Mouse (Mus musculus) MEL (cell line): ENCODE results near the gene Dpep3. TPM values are rescaled to one million over a fixed set of nuclear protein-coding genes. Genes with fewer than 3 reads are reported as not detected.
A peak's percentile ranks its signal among the peaks of the same experiment; 100 is the strongest.

Experiments used
- DNase-seq: peaks from one replicate; pipeline ENCODE4 v3.0.0; 2011; ENCODE audit warnings: low read depth, low spot score
- H3K27ac ChIP-seq: 2 replicates; pipeline ENCODE4 v1.5.1; 2012; ENCODE audit warnings: low read depth, mild to moderate bottlenecking, control low read depth, low read length, moderate library complexity; ENCODE audit not compliant: control insufficient read depth
- H3K27me3 ChIP-seq, 2 experiments: fragments of 150-350 bp in 1 of 2; sonication (generic) in 1 of 2; 2 replicates each; pipeline ENCODE4 v1.6.1; 2012; ENCODE audit warnings: low read length in 2 of 2, mild to moderate bottlenecking in 2 of 2, improper control_type of control experiment in 1 of 2, moderate library complexity in 1 of 2; ENCODE audit not compliant: insufficient read depth in 2 of 2, control insufficient read depth in 1 of 2
- H3K36me3 ChIP-seq, 2 experiments: 2 replicates each; pipeline ENCODE4 v1.6.1; 2012 to 2014; ENCODE audit warnings: low read length in 2 of 2, improper control_type of control experiment in 1 of 2, inconsistent platforms in 1 of 2, mild to moderate bottlenecking in 1 of 2; ENCODE audit not compliant: insufficient read depth in 2 of 2, control insufficient read depth in 1 of 2
- H3K4me1 ChIP-seq, 2 experiments: fragments of 150-350 bp in 1 of 2; sonication (generic) in 1 of 2; 2 replicates each; pipeline ENCODE4 v1.6.1; 2012; ENCODE audit warnings: low read length in 2 of 2, improper control_type of control experiment in 1 of 2, mild to moderate bottlenecking in 1 of 2; ENCODE audit not compliant: insufficient read depth in 2 of 2, control insufficient read depth in 1 of 2
- H3K4me3 ChIP-seq, 2 experiments: fragments of 150-350 bp in 1 of 2; sonication (generic) in 1 of 2; 2 replicates each; pipeline ENCODE4 v1.5.1; 2012; ENCODE audit warnings: low read depth in 2 of 2, low read length in 2 of 2, mild to moderate bottlenecking in 2 of 2, moderate library complexity in 2 of 2, control low read depth in 1 of 2, improper control_type of control experiment in 1 of 2; ENCODE audit not compliant: control insufficient read depth in 1 of 2, insufficient read depth in 1 of 2
- H3K79me2 ChIP-seq: 2 replicates; pipeline ENCODE4 v1.6.1; 2012; ENCODE audit warnings: mild to moderate bottlenecking, low read length, moderate library complexity; ENCODE audit not compliant: control insufficient read depth, poor library complexity, insufficient read depth
- H3K9ac ChIP-seq: 2 replicates; pipeline ENCODE4 v1.6.1; 2012; ENCODE audit warnings: low read depth, mild to moderate bottlenecking, control low read depth, low read length, moderate library complexity; ENCODE audit not compliant: control insufficient read depth, poor library complexity, severe bottlenecking
- H3K9me3 ChIP-seq: fragments of 150-350 bp; sonication (generic); replicated peaks from 2 replicates; pipeline ENCODE4 v1.6.1; 2012; ENCODE audit warnings: mild to moderate bottlenecking, low read length, improper control_type of control experiment, moderate library complexity; ENCODE audit not compliant: insufficient read depth
- BHLHE40 ChIP-seq: IDR thresholded peaks from 2 replicates; pipeline ENCODE4 v1.6.1; 2012; ENCODE audit warnings: low read depth, mild to moderate bottlenecking, inconsistent platforms, low read length, improper control_type of control experiment, borderline replicate concordance
- CHD2 ChIP-seq: IDR thresholded peaks from 2 replicates; pipeline ENCODE4 v1.6.1; 2011; ENCODE audit warnings: low read length, improper control_type of control experiment
- CTCF ChIP-seq, 3 experiments: IDR thresholded peaks in 2 of 3; conservative IDR thresholded peaks in 1 of 3; 2 replicates each; pipeline ENCODE4 v1.5.1; 2011 to 2012; ENCODE audit warnings: low read length in 3 of 3, low read depth in 2 of 3, mild to moderate bottlenecking in 2 of 3, improper control_type of control experiment in 1 of 3, inconsistent platforms in 1 of 3, mixed read lengths in 1 of 3, moderate library complexity in 1 of 3; ENCODE audit not compliant: control insufficient read depth in 1 of 3, insufficient read depth in 1 of 3, poor library complexity in 1 of 3, severe bottlenecking in 1 of 3
- EP300 ChIP-seq, 2 experiments: IDR thresholded peaks; 2 replicates each; pipeline ENCODE4 v1.6.1; 2011; ENCODE audit warnings: improper control_type of control experiment in 2 of 2, low read length in 2 of 2, low read depth in 1 of 2, mild to moderate bottlenecking in 1 of 2
- ETS1 ChIP-seq: IDR thresholded peaks from 2 replicates; pipeline ENCODE4 v1.6.1; 2012; ENCODE audit warnings: low read depth, mild to moderate bottlenecking, inconsistent platforms, low read length, improper control_type of control experiment, moderate library complexity
- GATA1 ChIP-seq: IDR thresholded peaks from 2 replicates; pipeline ENCODE4 v1.6.1; 2011; ENCODE audit warnings: low read depth, low read length, improper control_type of control experiment
- HCFC1 ChIP-seq: IDR thresholded peaks from 2 replicates; pipeline ENCODE4 v1.6.1; 2012; ENCODE audit warnings: low read depth, mild to moderate bottlenecking, inconsistent platforms, low read length, improper control_type of control experiment, moderate library complexity
- MAX ChIP-seq: IDR thresholded peaks from 2 replicates; pipeline ENCODE4 v1.6.1; 2011; ENCODE audit warnings: low read length, improper control_type of control experiment
- MAZ ChIP-seq: IDR thresholded peaks from 2 replicates; pipeline ENCODE4 v1.6.1; 2012; ENCODE audit warnings: low read depth, mild to moderate bottlenecking, inconsistent platforms, low read length, improper control_type of control experiment
- MEF2A ChIP-seq: IDR thresholded peaks from 2 replicates; pipeline ENCODE4 v1.6.1; 2014; ENCODE audit warnings: low read depth, mild to moderate bottlenecking, inconsistent platforms, low read length, improper control_type of control experiment; ENCODE audit not compliant: poor library complexity, insufficient replicate concordance, severe bottlenecking; ENCODE audit errors: extremely low read depth
- MXI1 ChIP-seq: IDR thresholded peaks from 2 replicates; pipeline ENCODE4 v1.6.1; 2011; ENCODE audit warnings: mild to moderate bottlenecking, low read depth, low read length, improper control_type of control experiment
- MYC ChIP-seq: IDR thresholded peaks from 2 replicates; pipeline ENCODE4 v1.6.1; 2011; ENCODE audit warnings: low read depth, mild to moderate bottlenecking, low read length, improper control_type of control experiment, moderate library complexity
- NELFE ChIP-seq: IDR thresholded peaks from 2 replicates; pipeline ENCODE4 v1.6.1; 2011; ENCODE audit warnings: low read depth, low read length, improper control_type of control experiment
- NRF1 ChIP-seq: IDR thresholded peaks from 2 replicates; pipeline ENCODE4 v1.6.1; 2014; ENCODE audit warnings: low read depth, mild to moderate bottlenecking, inconsistent platforms, low read length, improper control_type of control experiment, moderate library complexity; ENCODE audit not compliant: poor library complexity, insufficient read depth, severe bottlenecking
- POLR2A ChIP-seq, 2 experiments: IDR thresholded peaks; 2 replicates each; pipeline ENCODE4 v1.6.1; 2011 to 2012; ENCODE audit warnings: low read length in 2 of 2, mild to moderate bottlenecking in 2 of 2, control low read depth in 1 of 2, improper control_type of control experiment in 1 of 2, low read depth in 1 of 2, moderate library complexity in 1 of 2; ENCODE audit not compliant: control insufficient read depth in 1 of 2, insufficient read depth in 1 of 2, poor library complexity in 1 of 2
- POLR2AphosphoS2 ChIP-seq: IDR thresholded peaks from 2 replicates; pipeline ENCODE4 v1.6.1; 2011; ENCODE audit warnings: low read length, improper control_type of control experiment
- SIN3A ChIP-seq: IDR thresholded peaks from 2 replicates; pipeline ENCODE4 v1.6.1; 2012; ENCODE audit warnings: low read length, improper control_type of control experiment, inconsistent platforms
- SMC3 ChIP-seq: IDR thresholded peaks from 2 replicates; pipeline ENCODE4 v1.6.1; 2011; ENCODE audit warnings: low read depth, low read length, improper control_type of control experiment
- TAL1 ChIP-seq: IDR thresholded peaks from 2 replicates; pipeline ENCODE4 v1.6.1; 2012; ENCODE audit warnings: mild to moderate bottlenecking, inconsistent platforms, low read length, moderate library complexity, mixed read lengths
- TBP ChIP-seq: IDR thresholded peaks from 2 replicates; pipeline ENCODE4 v1.8.0; 2011; ENCODE audit warnings: low read depth, low read length, improper control_type of control experiment
- TCF12 ChIP-seq: IDR thresholded peaks from 2 replicates; pipeline ENCODE4 v1.6.1; 2014; ENCODE audit warnings: low read depth, mild to moderate bottlenecking, inconsistent platforms, low read length, improper control_type of control experiment, moderate library complexity
- USF1 ChIP-seq: IDR thresholded peaks from 2 replicates; pipeline ENCODE4 v1.6.1; 2014; ENCODE audit warnings: low read depth, mild to moderate bottlenecking, inconsistent platforms, low read length, improper control_type of control experiment, moderate library complexity
- ZMIZ1 ChIP-seq: IDR thresholded peaks from 2 replicates; pipeline ENCODE4 v1.6.1; 2012; ENCODE audit warnings: low read depth, mild to moderate bottlenecking, inconsistent platforms, low read length, improper control_type of control experiment, moderate library complexity
- ZNF384 ChIP-seq: IDR thresholded peaks from 2 replicates; pipeline ENCODE4 v1.6.1; 2012; ENCODE audit warnings: low read depth, mild to moderate bottlenecking, inconsistent platforms, low read length, improper control_type of control experiment
- polyA plus RNA-seq, 2 experiments: library from polyadenylated mRNA; stranded (reverse) in 1 of 2; unstranded in 1 of 2; fragments of >175 nt in 1 of 2; fragments of >200 nt in 1 of 2; gene quantifications; 2 replicates each; pipeline versions ENCODE4 v1.2.1 to v1.2.4; 2012; ENCODE audit warnings: low replicate concordance in 2 of 2, low read depth in 1 of 2; ENCODE audit not compliant: insufficient read length in 2 of 2, insufficient read depth in 1 of 2, missing spikeins in 1 of 2
- total RNA-seq: library from RNA; depleted of rRNA; stranded (reverse); fragments of 300-350 nt; gene quantifications from 2 replicates; pipeline ENCODE4 v1.2.3, GENCODE M21; 2012

Gene Dpep3
- total and polyA plus RNA-seq, 3 experiments: 0.11 TPM; not detected in 2

DNA sequence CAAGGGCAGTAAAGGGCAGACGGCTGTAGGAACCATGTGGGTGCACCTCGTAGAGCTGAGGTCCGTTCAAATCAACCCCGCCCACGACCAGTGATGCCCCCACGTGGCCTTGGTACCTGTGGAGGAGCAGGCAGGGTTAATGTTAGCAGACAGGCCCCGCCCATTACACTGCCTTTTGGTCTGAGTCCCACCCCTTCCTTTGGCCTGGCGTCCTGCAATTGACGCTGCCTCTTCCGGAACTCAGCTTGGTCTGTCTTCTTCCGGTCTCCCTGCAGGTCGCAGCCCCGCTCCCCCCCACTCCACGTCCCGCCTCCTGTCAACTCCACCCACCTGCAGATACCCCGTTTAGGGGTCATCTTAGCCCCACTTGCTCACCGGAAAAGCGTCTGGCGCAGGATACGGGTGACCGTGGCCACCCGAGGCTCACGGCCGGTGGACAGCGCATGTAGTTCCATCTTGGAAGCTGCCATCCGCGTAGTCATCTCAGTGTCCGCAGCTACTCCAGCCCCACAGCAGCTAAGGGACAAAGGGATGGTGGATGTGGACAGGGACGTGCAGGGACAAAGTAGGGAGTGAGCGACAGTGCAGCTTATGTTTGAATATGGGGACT is 42.3 kb downstream of the Dpep3 start (continued):
- TF ChIP-seq EP300 (IDR thresholded peaks at IDR 0.05; ENCODE audit: low read depth in 1 of 2, low read length in 2 of 2) (peak in 1 of 2 experiments; percentile 8; a peak in 1 of 4 replicates), HCFC1 (peak; percentile 81)

DNA sequence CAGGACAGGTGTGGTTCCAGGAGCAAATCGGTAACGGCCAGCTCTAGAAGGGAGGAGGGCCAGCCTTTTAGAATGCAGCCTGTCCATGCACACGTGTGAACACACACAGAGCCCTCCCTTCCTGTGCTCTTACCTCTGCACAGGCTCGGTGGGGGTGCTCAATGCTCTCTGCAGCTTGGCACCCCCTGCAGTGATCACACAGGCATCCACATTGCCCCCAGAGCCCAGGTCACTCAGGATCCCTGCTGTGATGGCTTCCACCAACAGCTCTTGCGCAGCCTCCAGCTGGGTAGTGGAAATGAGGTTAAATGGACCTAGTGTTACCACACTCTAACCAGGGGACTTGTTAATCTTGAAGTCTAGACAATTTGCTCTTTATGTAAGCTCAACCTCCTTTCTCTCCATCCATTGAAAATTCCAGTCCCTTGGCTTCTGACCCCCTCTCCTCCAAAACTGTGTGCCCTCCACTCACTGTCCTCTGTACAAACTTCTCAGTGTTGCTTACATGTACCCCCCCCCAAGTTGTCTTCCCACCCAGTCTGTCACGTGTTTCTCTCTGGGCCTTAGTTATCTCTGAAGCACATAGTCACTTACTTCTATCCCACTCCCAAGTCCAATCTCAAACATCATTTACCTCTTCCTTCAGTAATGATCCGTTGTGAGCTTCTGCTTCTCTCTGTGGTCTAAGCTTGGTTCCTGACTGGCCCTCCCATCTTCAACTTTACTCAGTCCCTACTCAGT is 43.2 kb downstream of the Dpep3 start:
- peak; percentile 63 for DNase-seq
- H3K27me3 ChIP-seq: no peaks in the 10 kb centered on the region
- H3K4me1 ChIP-seq: peaks cover 4 to 14% of the 10 kb centered on the region in 2 experiments; a peak in 3 of 4 replicates
- peak overlapping the region; percentile 67 to 85 for H3K4me3 ChIP-seq
- TF ChIP-seq ZMIZ1 (0 out of 2 replicates have a peak, but pooled peaks have one; percentile 11), MAZ (0 out of 2 replicates have a peak, but pooled peaks have one; percentile 30), MAX (peak; percentile 62), MEF2A (no peak), ETS1 (peak; percentile 27; the same call in 1 of the 2 replicates), CTCF (IDR thresholded peaks at IDR 0.05 in 2 of 3, conservative IDR thresholded peaks at IDR 0.05 in 1 of 3; ENCODE audit: control insufficient read depth in 1 of 3, insufficient read depth in 1 of 3, low read depth in 2 of 3, low read length in 3 of 3, poor library complexity in 1 of 3, severe bottlenecking in 1 of 3) (no peak), USF1 (peak; percentile 86), MYC (0 out of 2 replicates have a peak, but pooled peaks have one; percentile 48), BHLHE40 (peak; percentile 56; the same call in 1 of the 2 replicates)
- peak overlapping the region; percentile 80 for H3K9ac ChIP-seq
- no peaks in the 10 kb centered on the region for H3K9me3 ChIP-seq
- H3K79me2 ChIP-seq: peaks cover 10% of the 10 kb centered on the region
- H3K36me3 ChIP-seq: peaks cover 0 to 13% of the 10 kb centered on the region in 2 experiments; a peak in 2 of 4 replicates
- peak overlapping the region; percentile 90 for H3K27ac ChIP-seq

DNA sequence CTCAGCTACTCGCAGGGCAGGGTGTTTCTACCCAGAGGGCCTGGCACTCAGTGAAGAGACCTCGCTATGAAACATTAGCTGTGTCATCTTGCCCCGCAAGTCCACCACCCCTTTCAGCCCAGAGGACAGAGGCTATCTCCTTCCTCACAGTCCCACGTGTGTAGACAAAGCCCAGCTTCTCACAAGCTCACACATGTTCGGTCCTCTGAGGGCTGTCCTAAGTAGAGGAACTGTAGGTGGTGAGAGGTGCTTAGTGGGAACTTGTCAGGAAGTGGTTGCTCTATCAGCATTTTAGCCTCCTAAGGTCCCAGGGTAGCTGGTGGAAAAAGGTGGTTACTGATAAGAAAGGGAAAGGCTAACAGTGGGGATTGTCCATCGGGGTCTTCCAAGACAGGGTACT is 44.1 kb downstream of the Dpep3 start:
- peak overlapping the region; percentile 90 for H3K27ac ChIP-seq
- peak overlapping the region in 1 of 2 experiments; percentile 67; a peak in 3 of 4 replicates for H3K4me3 ChIP-seq
- peaks cover 4 to 14% of the 10 kb centered on the region in 2 experiments; a peak in 3 of 4 replicates for H3K4me1 ChIP-seq

More for the DNA sequence above, 44.1 kb downstream of the Dpep3 start:
- DNase-seq: peak; percentile 86
- no peaks in the 10 kb centered on the region for H3K9me3 ChIP-seq
- no peaks in the 10 kb centered on the region for H3K27me3 ChIP-seq
- peak overlapping the region; percentile 80 for H3K9ac ChIP-seq
- H3K36me3 ChIP-seq: peaks cover 0 to 13% of the 10 kb centered on the region in 2 experiments; a peak in 2 of 4 replicates
- peaks cover 10% of the 10 kb centered on the region for H3K79me2 ChIP-seq
- TF ChIP-seq POLR2A (IDR thresholded peaks at IDR 0.05; ENCODE audit: control insufficient read depth in 1 of 2, insufficient read depth in 1 of 2, low read depth in 1 of 2, low read length in 2 of 2, poor library complexity in 1 of 2) (peak in 1 of 2 experiments; percentile 65; a peak in 1 of 4 replicates), POLR2AphosphoS2 (peak; percentile 60; the same call in 1 of the 2 replicates), EP300 (IDR thresholded peaks at IDR 0.05; ENCODE audit: low read depth in 1 of 2, low read length in 2 of 2) (peak; percentile 79 to 81), CHD2 (no peak), SIN3A (peak; percentile 69), TCF12 (peak; percentile 62), ETS1 (peak; percentile 67), MXI1 (peak; percentile 96), MEF2A (no peak), MYC (peak; percentile 96), SMC3 (0 out of 2 replicates have a peak, but pooled peaks have one; percentile 4), MAX (peak; percentile 89), NRF1 (no peak), TBP (no peak; the same call in 1 of the 2 replicates), GATA1 (peak; percentile 82), ZNF384 (no peak), NELFE (0 out of 2 replicates have a peak, but pooled peaks have one; percentile 32), TAL1 (peak; percentile 80)
